Mouse (Mus musculus): Measurements from ENCODE around the gene Ppt2. TPM values are rescaled to one million over a fixed set of nuclear protein-coding genes. Genes with fewer than 3 reads are reported as not detected.

Gene Ppt2
- polyA plus RNA-seq, 1 experiment from 2014 or later, result 23.8 TPM

DNA sequence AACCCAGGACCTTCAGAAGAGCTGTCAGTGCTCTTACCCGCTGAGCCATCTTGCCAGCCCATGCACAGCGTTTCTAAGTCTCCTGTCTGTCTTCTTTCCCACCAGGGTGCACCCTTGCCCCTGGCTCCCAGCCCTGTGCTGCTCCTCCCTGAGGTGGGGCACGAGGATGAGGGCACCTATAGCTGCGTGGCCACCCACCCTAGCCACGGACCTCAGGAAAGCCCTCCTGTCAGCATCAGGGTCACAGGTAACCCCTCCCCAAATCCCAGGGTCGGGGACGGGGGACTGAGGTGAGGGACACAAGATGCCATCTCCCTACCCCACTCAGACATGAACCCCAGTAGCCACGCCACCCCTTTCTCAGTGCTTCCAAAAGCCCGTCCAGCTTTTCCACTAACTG is 28.4 kb downstream of the Ppt2 start:
- Histone ChIP-seq H3K27me3 (no peaks in the 10 kb centered on the region), H3K4me3 (no peak overlapping the region), H3K9ac (replicated peaks) (no peak overlapping the region), H3K36me3 (peaks cover 38% of the 10 kb centered on the region), H3K4me1 (peaks cover 42% of the 10 kb centered on the region), H3K4me2 (replicated peaks) (no peak overlapping the region), H3K9me3 (no peaks in the 10 kb centered on the region), H3K27ac (replicated peaks) (no peak overlapping the region)
- 73% methylated on average over 9 of the region's 9 CpGs for WGBS
- ATAC-seq (ENCODE audit: low FRiP score, low read depth), result no peak

DNA sequence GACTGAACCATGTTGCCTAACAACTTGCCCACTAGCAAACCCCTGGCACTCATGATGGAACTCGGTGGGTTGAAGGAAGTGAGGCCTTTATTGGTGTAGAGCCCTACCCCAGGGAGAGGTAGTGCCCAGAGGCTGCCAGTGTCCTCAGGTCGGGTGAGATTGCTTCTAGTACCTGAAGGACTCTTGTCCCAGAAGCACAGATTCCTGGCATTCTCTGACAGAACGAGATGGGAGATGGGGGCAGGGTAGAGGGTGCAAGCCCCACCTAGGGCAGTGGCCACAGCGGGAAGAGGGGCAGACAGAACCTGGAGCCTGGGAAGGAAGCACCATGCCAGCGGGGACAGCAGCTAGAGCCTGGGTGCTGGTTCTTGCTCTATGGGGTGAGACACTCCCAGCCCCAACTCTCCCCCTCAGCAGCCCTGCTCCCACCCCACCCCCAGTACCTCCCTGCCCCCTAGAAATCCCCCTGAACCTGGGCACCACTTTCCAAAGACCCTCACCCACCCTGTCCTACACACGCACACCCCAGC is 30.7 kb downstream of the Ppt2 start, which contains the start of gene Ager:
TSS of gene Ager (plus strand) at position 297 of the 530 bp plus-strand sequence.
- H3K9ac ChIP-seq (replicated peaks), result peak within 1 kb of the TSS; percentile 34
- 21% methylated on average over 5 of the region's 6 CpGs for WGBS
- H3K27ac ChIP-seq (replicated peaks), result peak within 1 kb of the TSS; percentile 39

DNA sequence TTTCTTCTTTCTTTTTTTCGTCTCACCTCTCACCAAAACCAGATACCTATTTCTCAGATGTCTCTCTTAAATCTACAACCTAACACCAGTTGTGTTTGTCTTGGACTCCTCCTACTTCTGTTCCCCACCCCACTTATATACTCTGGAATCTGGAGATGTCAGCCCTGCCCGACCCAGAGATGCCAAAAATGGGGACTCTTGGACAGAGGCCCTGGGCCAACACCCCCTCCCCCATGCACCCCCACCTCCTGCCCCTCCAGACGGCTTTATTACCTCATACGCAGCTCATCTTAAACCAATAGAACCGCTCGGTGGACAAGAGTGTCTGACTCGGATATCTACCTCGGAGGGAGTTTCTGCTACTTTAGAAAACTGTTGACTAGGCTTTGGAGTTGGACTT is 32.2 kb downstream of the Ppt2 start:
- Histone ChIP-seq H3K27me3 (no peaks in the 10 kb centered on the region), H3K4me3 (no peak overlapping the region), H3K4me1 (peaks cover 54% of the 10 kb centered on the region), H3K9me3 (no peaks in the 10 kb centered on the region), H3K9ac (replicated peaks) (no peak overlapping the region), H3K4me2 (replicated peaks) (no peak overlapping the region), H3K27ac (replicated peaks) (no peak overlapping the region), H3K36me3 (peaks cover 35% of the 10 kb centered on the region)
- no peak for ATAC-seq (ENCODE audit: low FRiP score, low read depth)
- 79% methylated on average over 8 of the region's 8 CpGs for WGBS

More for the DNA sequence above, 30.7 kb downstream of the Ppt2 start, which contains the start of gene Ager:
- no peak within 1 kb of the TSS for H3K4me3 ChIP-seq
- no peak within 1 kb of the TSS for H3K4me2 ChIP-seq (replicated peaks)
- no peaks in the 10 kb centered on the region for H3K27me3 ChIP-seq
- H3K36me3 ChIP-seq, result peaks cover 45% of the 10 kb centered on the region
- H3K4me1 ChIP-seq, result peaks cover 56% of the 10 kb centered on the region
- no peak for ATAC-seq (ENCODE audit: low FRiP score, low read depth)
- no peaks in the 10 kb centered on the region for H3K9me3 ChIP-seq

DNA sequence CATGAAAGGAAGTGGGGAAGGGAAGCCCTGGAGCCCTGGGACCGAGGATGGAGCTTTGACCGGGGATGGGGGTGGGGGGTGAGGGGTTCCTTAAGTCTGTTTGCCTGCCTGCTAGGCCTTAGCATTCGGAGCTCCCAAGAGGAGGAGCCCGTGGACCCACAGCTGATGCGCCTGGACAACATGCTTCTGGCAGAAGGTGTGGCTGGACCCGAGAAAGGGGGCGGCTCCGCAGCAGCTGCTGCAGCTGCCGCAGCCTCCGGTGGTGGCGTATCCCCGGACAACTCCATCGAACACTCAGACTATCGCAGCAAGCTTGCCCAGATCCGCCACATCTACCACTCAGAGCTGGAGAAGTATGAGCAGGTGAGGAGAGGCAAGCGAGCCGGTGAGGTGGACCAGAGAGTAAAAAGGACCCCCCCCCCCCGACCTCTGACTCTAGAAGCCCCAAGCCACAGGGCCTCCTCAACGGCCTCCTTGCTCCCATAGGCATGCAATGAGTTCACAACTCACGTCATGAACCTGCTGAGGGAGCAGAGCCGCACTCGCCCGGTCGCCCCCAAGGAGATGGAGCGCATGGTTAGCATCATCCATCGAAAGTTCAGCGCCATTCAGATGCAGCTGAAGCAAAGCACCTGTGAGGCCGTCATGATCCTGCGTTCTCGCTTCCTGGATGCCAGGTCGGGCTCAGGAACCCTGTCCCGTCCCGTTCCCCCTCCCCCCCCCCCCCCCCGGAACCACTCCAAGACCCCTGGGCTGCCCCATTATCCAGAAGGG is 34.4 kb downstream of the Ppt2 start:
- Histone ChIP-seq H3K9me3 (no peaks in the 10 kb centered on the region), H3K36me3 (peaks cover 21% of the 10 kb centered on the region), H3K4me3 (peak overlapping the region; percentile 89), H3K9ac (replicated peaks) (peak overlapping the region; percentile 99), H3K27me3 (no peaks in the 10 kb centered on the region), H3K4me2 (replicated peaks) (peak overlapping the region; percentile 87), H3K27ac (replicated peaks) (peak overlapping the region; percentile 99), H3K4me1 (peaks cover 76% of the 10 kb centered on the region)
- ATAC-seq (ENCODE audit: low FRiP score, low read depth), result no peak
- 53% methylated on average over 34 of the region's 34 CpGs for WGBS

DNA sequence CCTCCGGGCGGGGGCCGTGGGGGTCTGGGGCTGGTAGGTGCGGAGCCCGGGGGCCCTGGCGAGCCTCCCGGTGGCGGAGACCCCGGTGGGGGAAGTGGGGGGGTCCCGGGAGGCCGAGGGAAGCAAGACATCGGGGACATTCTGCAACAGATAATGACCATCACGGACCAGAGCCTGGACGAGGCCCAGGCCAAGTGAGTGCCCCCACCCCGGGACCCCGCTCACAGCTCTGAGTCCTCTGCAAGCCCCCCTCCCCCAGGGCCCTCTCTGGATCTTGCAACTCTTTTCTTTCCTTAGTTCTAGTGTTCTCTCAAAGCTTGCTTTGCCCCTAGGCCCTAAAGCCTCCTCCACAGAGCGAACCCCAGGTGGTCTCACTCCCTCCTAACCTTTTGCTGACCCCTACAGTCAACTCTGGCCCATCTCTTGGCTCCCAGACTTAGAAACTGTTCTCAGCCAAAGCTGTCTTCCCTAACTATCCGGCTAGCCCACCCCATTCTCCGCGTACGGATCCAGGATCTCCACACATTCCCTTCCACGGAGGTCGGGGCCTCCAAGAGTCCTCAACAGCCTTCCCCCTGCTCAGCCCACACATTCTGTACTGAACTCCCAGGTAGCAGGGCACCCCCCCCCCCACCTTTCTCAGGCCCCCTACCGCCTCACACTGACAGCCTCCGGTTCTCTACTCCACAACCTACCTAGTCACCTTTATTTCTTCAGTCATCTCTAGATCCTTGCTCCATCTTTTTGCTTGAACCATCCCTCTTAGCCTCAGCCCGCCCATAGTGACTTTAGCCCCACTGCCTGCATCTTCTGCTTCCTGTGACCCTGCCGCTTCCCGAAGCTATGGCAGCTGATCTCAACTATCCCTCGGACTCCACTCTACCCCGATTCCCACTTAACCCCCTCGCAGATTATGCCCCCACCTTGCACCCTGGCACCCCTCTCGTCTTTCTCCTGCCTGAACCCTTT is 35.4 kb downstream of the Ppt2 start:
- ATAC-seq (ENCODE audit: low FRiP score, low read depth), result peak; percentile 28; the same call in 1 of the 2 replicates
- Histone ChIP-seq H3K27ac (replicated peaks) (peak overlapping the region; percentile 99), H3K27me3 (no peaks in the 10 kb centered on the region), H3K9me3 (no peaks in the 10 kb centered on the region), H3K4me1 (peaks cover 80% of the 10 kb centered on the region), H3K36me3 (peaks cover 21% of the 10 kb centered on the region), H3K4me2 (replicated peaks) (peak overlapping the region; percentile 87), H3K9ac (replicated peaks) (peak overlapping the region; percentile 99), H3K4me3 (peak overlapping the region; percentile 89)
- under 1% methylated on average over 31 of the region's 32 CpGs for WGBS

DNA sequence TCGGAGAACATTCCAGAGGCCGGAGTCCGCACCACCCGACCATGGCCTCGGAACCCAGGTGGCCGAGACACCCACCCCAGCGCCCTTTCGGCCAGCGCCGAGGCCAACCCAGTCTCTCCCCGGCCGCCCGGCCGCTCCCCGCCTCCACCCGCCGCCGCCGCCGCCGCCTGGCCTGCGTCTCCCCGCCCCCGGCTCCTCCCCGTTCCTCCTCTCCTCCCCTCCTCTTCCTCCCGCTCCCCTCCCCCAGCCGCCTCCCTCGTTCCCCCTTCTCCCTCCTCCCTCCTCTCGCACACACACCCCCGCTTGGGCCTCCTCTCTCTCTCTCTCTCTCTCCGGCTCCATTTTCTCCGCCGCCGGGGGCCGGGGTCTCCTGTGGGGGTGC is 36.3 kb downstream of the Ppt2 start:
- 2% methylated on average over 27 of the region's 35 CpGs for WGBS
- Histone ChIP-seq H3K4me1 (peaks cover 76% of the 10 kb centered on the region), H3K36me3 (peaks cover 21% of the 10 kb centered on the region), H3K27ac (replicated peaks) (peak overlapping the region; percentile 99), H3K9me3 (no peaks in the 10 kb centered on the region), H3K4me3 (peak overlapping the region; percentile 89), H3K27me3 (no peaks in the 10 kb centered on the region), H3K4me2 (replicated peaks) (peak overlapping the region; percentile 87), H3K9ac (replicated peaks) (peak overlapping the region; percentile 99)
- peak; percentile 55 for ATAC-seq (ENCODE audit: low FRiP score, low read depth)

DNA sequence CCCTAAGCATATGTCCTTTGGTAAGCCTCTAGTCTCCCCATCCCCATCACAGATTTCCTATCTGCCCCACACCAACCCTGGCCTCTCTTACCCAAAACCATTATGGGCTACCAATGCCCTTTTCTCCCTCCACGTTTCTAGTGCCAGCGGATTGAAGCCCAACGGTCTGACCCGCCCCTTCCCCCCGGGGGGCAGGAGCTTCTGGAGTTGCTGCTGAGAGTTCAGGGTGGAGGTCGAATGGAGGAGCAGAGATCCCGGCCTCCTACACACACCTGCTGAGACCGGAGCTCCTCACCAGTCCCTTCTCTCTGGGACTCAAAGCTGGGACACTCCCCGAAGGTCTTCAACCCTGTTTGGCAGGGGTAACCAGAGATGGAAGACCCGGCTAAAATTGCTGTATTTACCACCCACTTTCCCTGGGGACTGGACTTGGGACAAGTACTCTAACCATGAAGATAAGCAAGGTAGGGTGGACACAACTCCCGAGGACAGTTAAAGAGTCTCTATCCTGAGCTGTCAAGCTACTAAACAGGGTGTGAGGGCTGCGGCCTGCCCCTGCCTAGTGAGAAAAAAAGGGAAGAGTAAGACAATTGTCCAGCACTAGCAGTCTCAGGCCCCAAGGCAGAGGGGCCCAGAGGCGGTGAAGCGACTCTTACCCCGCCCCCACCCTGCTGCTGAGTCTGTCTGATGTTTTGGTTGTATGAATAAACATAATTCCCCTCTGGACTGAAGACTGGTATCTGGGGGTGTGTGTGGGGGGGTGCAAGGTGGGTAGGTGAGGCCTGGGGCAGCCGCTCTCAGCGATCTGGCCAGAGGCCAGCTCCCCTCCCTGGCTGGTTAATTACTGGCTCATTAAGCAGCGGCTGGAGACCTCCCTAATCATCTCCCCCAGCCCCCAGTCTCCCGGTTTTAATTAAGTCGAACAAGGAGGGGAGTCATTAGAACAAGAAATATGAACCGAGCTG is 37.0 kb downstream of the Ppt2 start, which contains the start of gene Pbx2:
TSS of gene Pbx2 (plus strand) at position 238 of the 965 bp plus-strand sequence.
- Histone ChIP-seq H3K27me3 (no peaks in the 10 kb centered on the region), H3K27ac (replicated peaks) (peak within 1 kb of the TSS; percentile 99), H3K4me3 (peak within 1 kb of the TSS; percentile 89), H3K9ac (replicated peaks) (peak within 1 kb of the TSS; percentile 99), H3K4me1 (peaks cover 79% of the 10 kb centered on the region), H3K9me3 (no peaks in the 10 kb centered on the region), H3K4me2 (replicated peaks) (peak within 1 kb of the TSS; percentile 87), H3K36me3 (peaks cover 21% of the 10 kb centered on the region)
- WGBS, result 1% methylated on average over 21 of the region's 21 CpGs
- peak; percentile 13 for ATAC-seq (ENCODE audit: low FRiP score, low read depth)

DNA sequence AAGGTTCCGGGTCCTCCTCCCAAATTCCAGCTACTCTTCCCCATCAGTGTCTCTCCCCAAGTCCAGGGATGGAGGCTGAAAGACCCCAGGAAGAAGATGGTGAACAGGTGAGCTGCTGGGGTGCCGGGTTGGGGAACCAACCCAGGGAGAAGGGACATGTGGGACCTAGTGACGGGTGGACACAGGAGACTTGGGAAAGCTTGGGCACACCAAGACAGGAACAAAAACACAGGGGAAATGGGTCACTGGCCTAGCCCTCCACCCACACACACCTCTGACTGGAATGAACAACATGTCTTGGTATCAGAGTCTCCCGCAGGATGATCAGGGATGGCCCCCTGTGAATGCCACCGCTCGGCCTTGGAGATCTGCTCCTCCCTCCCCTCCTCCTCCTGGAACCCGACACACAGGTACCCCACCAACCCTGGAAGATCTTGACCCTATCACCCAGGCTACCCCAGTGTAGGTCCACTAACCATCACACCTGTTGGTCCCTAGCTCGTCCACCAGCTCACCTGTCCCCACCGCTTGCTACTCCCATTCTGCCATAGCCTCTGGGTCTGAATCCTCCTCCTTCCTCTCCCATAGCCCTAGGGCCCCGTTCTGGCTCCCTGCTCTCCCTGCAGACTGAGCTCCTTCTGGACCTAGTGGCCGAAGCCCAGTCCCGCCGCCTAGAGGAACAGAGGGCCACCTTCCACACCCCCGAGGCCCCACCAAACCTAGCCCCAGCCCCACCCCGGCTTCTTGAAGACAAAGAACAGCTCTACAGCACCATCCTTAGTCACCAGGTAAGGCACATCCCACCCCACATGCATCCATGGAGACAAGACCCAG is 37.9 kb downstream of the Ppt2 start:
- ATAC-seq (ENCODE audit: low FRiP score, low read depth), result no peak
- peaks cover 12% of the 10 kb centered on the region for H3K36me3 ChIP-seq
- WGBS, result 59% methylated on average over 15 of the region's 15 CpGs
- no peaks in the 10 kb centered on the region for H3K27me3 ChIP-seq
- peak overlapping the region; percentile 89; the same call in 1 of the 2 replicates for H3K4me3 ChIP-seq
- H3K9me3 ChIP-seq, result no peaks in the 10 kb centered on the region
- H3K9ac ChIP-seq (replicated peaks), result peak overlapping the region; percentile 99
- H3K4me1 ChIP-seq, result peaks cover 79% of the 10 kb centered on the region
- peak overlapping the region; percentile 99 for H3K27ac ChIP-seq (replicated peaks)
- peak overlapping the region; percentile 87 for H3K4me2 ChIP-seq (replicated peaks)

DNA sequence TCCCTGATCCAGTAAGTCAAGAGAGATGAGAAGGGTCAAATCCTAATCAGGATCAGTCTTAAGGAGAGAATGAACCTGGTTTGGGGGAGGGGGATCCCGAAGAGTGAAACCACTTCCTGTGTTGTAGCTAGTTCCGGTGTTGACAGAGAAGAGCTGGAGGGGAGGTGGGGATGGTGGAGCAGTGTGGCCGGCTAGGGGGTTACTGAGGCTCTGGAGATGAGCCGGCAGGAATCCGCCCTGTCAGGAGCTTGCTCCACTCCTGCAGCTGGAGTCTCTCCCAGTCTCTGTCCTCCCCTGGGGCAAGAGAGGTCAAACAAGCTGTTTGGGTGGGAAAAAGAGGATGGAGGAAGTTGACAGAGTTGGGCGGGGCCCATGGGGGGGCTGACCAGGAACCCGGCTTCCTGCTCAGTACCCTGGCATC is 38.6 kb downstream of the Ppt2 start, which contains the start of gene Gpsm3:
TSS of gene Gpsm3 (plus strand) at position 126 of the 421 bp plus-strand sequence.
- H3K27ac ChIP-seq (replicated peaks), result peak within 1 kb of the TSS; percentile 99
- 0 out of 2 replicates have a peak within 1 kb of the TSS, but pooled peaks have one; percentile 89 for H3K4me3 ChIP-seq
- no peaks in the 10 kb centered on the region for H3K9me3 ChIP-seq
- ATAC-seq (ENCODE audit: low FRiP score, low read depth), result no peak
- peaks cover 72% of the 10 kb centered on the region for H3K4me1 ChIP-seq
- no peaks in the 10 kb centered on the region for H3K27me3 ChIP-seq
- no peak within 1 kb of the TSS for H3K9ac ChIP-seq (replicated peaks)
- WGBS, result 32% methylated on average over 7 of the region's 7 CpGs
- peaks cover 5% of the 10 kb centered on the region for H3K36me3 ChIP-seq
- peak within 1 kb of the TSS; percentile 87 for H3K4me2 ChIP-seq (replicated peaks)

DNA sequence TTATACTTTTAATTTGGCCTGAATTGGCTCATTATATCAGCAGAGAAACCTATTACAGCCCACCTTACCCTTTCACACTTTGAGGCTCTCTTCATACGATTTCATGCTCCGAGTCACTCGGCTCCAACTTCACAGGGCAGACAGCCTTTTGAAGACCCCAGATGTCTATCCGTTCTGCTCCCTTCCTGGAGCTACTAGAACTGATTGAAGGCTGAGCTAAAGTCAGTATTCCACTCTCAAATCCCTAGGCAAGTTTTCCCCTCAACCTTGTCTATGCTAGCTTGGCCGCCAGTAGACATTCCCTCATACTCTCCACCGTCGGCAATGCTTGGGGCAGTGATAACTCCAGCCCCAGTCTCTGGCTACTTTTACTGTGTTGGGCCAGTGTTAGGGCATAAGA is 39.1 kb downstream of the Ppt2 start:
- ATAC-seq (ENCODE audit: low FRiP score, low read depth), result no peak
- Histone ChIP-seq H3K4me2 (replicated peaks) (0 out of 2 replicates have a peak overlapping the region, but pooled peaks have one; percentile 9), H3K4me1 (peaks cover 67% of the 10 kb centered on the region), H3K9me3 (no peaks in the 10 kb centered on the region), H3K36me3 (peaks cover under 1% of the 10 kb centered on the region; the same call in 1 of the 2 replicates), H3K4me3 (no peak overlapping the region), H3K27ac (replicated peaks) (no peak overlapping the region), H3K9ac (replicated peaks) (no peak overlapping the region), H3K27me3 (no peaks in the 10 kb centered on the region)
- 47% methylated on average over 7 of the region's 7 CpGs for WGBS

All from midbrain, embryonic 12.5 days (tissue).